Mouse (Mus musculus): ENCODE results near the gene Trim69.

Gene Trim69

DNA sequence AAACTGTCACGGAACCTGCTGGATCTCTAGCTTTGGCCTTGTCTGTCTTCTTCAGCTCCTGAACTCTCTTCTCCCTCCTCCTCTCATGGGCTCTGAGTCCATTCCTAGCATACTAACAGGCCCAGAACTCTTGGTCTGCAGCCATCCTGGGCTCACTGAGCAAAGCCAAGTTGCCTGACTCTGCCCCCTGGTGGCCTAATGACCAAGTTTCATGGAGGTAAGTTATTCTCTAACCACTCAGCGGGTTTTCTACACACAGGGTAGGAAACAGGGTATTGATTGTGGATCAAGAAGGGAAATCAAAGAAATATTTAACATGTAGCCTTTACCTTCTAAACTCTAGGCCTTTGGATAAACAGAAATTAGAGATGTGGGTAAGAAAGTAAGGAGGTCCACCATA is at the start of gene Trim69:
Gene Trim69, plus strand, starts transcription at position 21 of the 400 bp plus-strand sequence.
- DNase-seq, result peak; percentile 89

DNA sequence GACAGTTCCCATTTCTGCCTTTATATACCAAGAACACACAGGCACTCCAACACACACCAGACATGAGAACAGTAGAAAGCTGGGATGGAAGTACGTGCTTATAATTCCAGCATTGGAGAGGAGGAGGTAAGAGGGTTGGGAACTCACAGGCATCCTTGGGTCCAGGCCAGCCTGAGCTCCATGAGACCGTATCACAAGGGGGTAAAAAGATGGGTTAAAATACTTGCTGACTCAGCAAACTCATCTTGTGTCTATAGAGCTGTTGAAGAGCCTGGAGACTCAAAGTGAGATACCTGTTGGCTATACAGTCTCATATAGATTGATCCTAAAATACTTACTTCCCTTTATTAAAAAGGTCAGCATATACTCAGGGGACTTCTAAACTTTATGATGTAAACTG is 43.6 kb upstream of the Trim69 start:
- no peak for DNase-seq

DNA sequence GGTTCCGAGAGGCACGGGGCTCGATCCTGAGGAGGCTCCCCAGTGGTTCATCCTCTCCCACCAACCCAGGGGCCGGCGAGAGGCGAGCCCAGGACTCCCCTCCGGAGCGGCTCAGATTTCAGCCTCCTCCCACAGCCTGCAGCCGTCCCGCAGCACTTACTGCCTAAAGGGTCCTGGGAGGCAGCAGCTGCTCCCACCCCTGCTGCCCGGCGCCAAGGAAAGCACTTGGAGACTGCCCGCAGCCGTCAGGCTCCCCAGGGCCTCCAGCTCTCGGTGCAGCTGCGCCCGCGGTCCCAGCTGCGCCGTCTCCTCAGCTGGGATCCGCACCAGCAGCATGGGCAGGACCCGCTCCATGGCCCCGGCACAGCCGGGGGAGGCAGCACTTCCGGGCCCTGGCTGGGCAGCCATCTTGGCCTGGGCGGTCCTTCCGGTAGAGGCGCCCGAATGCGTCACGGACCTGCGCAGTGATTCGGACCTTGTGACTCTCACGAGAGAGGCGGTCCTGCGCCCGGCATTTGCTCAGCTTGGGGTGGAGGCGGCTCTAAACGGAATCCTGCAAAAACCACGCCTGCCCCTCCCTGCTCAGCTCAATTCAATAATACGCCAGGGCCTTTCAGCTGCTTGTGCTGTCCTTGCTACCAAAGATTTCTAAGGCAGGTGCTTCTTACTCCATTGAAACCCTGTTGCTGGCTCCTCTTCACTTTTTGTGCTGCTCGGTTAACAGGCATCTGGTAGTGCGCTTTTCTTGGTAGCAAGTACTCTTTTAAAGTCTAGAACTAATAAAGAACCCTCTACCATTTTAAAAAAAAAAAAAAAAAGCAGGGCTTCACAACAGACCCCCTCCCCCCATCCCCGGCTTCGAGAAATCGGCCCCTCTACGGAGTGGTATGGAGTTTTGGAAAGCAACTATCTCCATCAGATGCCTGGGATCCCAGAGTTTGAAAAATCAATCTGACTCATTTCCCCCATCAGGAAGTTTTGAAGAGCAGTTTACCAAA is 42.2 kb upstream of the Trim69 start, which contains the start of gene Spg11:
Gene Spg11, minus strand, starts transcription at position 426 of the 998 bp plus-strand sequence.
- peak; percentile 99 for DNase-seq

DNA sequence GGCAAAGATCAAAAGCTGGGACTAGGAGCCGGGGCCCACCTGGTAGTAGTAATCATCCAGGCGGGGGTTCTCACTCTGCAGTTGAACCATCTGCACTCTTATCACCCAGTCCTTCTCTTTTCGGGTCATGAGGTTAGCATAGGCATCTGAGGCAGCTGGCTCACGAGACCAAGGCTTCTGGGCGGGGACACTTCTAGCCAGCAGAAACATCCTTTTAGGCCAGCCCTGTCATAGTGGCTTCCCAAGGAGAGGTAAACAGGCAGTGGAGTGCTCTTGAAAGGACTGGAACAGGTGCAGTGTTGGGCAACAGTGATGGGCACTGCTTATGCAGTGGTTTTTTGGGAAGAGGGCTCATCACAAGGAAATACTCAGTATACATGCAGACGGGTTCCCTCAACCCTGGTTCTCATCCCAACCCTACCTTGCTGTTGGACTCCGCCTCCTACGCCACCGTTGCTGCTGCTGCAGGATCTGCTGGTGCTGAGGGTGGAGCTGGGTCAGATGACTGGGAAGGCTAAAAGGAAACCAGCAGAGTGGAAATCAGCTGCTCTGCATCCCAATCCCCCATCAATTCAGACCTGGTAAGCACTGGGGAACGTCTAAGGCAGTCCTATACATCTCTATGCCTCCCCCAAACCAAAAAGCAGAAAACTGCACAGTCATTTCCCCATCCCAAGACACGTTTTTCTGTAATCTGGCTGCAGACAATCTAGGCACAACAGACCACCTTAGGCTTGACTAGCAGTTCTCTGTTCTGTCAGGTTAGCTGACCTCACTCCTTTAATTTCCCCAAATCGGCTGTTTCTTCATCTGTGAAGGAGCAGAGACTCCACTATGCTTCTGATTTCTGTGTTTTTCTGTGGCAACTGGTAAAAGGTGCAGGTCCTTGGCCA is 34.6 kb upstream of the Trim69 start:
- no peak for DNase-seq

DNA sequence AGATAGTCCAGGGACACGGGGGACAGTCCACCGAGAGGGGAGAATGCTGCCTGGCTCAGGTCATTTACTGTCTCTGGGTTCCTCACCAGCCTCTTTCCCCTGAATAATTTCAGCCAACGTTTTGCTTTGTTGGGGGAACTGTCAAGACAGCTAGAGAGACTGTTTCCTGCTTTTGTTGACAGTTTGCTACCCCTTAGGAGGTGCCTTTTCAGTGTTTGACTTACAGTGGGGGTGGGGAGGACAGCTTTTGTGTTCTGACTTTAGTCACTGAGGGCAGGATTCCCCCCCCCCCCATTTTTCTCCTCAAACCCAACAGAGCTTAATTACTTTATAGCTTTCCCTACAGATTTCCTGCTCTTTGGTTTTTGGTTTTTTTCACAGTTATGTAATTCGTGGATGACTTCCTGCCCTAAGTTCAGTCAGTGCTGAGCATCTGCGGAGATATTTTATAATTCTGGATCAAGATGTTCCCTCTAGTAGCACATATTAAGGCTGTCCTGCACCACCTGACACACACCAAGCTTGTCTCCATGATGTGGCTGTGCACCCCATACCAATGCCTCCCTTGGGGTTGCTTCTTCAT is 33.6 kb upstream of the Trim69 start:
- DNase-seq, result no peak

DNA sequence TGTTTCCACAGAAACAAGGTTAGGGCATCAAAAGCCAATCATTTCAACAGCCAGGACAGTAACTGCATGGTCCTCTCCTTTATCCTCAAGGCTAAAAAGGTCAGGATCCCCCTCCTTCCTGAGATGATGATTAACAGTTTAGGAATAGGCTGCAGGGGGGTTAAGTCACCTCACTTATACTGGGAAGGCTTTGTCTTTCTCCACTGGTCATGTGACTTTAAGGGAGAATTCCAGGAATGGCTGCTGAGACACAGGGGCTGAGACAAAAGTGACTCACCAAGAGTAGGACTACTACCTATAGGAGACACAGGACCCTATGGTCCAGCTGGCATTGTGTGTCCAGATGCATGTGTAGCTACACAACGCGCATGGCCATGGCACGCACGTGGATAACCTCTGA is 32.9 kb upstream of the Trim69 start:
- DNase-seq, result no peak

DNA sequence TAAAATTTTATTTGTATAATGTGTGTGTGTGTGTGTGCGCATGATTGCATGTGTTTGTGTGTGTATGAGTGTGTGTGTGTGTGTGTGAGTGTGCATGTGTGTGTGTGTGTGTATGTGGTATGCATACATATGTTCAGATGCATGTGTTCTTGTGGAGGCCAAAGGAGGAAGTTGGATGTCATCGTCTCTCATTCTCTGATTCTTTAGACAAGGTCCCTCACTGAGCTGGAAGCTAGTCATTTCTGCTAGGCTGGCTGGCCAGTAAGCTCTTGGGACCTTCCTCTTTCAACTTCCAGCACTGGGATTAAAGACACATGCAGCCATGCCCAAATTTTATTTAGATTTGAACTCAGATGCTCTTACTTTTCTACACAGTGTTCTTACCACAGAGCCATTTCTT is 28.4 kb upstream of the Trim69 start:
- no peak for DNase-seq

DNA sequence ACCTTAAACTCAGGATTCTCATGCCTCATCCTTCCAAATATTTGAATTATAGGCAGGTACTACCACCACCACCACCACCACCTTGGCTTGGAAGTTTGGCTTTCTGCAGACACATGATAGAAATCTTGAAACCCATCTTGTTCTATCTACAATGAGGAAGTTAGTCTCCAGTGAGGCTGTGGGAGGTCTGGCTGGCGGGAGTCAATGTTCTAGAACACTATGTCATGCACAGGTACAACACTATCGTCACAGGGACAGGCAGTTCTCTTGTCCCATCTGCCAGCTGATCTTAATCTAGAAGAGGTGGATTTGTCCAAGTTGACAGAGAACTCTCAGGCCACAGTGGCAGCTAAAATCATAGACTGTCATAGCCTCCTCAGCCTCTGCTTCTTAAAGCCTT is 27.9 kb upstream of the Trim69 start:
- no peak for DNase-seq

DNA sequence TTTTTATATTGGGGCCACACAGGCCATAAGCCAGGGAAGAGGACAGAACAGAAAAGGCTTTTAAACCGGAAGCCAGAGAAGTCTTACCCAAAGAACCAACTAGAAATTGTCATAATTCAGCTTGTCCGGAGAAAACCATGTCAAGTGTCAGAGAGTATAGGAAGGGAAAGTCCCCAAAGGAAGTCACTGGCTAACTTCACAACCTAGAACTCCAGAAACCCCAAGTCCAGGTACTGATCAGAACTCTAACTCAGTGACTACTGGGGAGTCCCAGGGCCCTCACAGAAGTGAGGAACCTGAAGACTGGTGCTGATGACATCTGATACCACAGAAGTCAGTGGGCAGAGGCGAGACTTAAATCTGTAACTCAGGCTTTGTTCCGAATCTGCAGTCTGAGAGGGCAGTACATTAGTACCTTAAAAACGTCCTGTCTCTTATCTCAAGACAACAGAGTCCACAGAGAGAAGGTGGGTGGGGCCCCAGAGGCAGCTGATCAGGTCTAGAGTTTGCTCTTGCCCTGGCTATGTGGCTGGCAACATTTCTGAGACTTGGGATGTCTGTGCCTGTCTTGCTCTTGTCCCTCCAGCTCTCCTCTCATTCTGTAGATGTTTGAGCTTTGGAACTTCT is 22.5 kb upstream of the Trim69 start:
- no peak for DNase-seq

DNA sequence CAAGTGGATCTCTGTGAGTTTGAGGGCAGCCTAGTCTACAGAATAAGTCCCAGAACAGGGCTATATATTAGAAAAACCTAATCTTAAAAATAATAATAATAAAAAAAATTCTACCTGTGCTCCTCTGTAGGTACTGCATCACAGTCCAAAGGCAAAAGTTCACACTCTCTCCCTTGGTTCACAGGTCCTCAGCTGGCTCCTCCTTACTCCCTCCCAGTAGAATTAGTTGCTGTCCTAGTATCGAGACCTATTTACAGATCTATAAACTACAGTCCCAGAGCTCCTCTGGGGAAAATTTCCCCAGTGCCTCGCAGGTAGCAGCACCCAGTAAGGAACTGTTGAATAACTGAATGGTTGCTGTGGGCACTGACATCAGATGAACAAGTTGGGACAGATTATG is 19.7 kb upstream of the Trim69 start:
- no peak for DNase-seq

DNA sequence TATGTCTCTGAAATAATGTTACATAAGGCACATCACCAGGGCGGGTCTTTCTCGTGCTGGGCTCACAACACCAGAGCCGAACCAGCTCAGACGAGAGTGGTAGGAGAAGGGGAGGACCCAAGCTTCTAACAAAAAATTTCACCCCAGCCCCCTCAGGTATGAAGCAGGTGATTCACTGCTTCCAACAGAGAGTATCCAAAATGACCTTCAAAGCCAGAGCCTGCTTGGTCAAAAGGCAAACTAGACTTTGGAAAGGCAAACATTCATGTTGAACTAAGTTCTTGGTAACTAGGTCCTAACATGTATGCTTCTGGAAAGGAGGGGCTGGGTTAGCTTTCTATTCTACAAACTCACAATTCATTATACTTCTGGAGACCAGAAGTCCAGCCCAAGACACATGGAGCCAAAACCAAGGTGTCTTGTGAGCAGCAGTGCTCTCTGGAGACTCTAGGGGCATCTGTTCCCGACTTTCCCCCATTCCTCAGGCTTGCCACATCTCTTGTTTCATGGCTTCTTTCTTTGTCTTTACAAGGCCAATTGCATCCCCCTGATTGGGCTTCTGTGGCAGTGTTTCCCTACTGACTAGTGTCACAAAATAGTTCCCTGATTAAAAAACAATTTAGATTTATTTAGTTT is 19.1 kb upstream of the Trim69 start:
- DNase-seq, result no peak

DNA sequence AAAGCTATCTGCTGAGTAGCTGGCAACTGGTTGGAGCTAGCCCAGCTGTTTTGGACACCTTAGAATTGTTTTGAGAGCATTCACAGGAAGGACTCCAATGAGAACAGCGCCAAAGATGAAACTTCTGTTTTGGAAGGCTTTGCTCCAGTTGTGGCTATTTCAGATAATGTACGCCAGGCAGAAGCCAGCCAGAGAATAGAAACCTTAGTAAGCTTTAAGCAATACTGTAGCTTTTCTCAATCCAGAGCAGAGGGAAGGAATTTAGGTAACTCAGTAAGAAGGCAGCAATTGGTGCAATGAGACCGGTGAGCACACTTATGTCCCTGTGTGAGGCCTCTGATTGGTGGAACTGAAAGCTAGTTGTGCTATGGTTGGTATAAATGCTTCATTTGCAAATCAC is 17.4 kb upstream of the Trim69 start:
- no peak for DNase-seq

DNA sequence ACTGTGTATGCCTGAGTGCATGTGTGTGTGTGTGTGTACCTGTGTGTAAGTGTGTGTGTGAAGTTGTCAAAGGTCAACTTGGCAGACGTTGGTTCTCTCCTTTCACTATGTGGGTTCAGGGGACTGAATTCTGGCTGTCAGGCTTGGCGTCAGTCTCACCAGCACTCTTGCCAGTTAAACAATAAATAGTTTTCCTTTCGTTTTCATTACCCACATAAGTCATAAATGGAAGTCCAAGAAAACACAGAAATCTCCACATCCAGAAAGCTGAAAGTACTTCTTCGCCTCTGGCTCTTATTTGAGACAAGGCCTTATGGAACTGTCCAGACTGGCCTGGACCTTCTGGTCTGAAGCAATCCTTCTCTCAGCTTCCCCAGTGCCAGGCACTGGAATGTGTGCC is 14.7 kb upstream of the Trim69 start:
- DNase-seq, result no peak

DNA sequence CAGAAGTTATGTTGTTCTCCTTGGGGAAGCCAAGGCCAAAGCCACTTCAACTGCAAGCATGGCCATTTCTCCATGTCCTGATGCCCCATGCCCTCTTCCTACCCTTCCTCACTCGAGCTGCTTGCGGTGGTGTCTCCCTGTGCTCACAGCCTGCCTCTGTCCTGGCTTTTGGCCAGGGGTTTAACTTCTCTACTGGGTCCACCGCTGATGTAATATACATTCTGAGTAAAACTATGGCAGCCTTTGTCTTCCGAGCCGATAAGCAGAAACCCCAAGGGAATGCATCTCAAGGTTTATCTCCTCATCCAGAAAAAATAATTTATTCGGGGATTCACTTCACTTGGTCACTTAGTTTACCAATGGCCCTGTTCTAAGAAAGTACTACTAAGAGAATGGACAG is 13.8 kb upstream of the Trim69 start:
- no peak for DNase-seq

DNA sequence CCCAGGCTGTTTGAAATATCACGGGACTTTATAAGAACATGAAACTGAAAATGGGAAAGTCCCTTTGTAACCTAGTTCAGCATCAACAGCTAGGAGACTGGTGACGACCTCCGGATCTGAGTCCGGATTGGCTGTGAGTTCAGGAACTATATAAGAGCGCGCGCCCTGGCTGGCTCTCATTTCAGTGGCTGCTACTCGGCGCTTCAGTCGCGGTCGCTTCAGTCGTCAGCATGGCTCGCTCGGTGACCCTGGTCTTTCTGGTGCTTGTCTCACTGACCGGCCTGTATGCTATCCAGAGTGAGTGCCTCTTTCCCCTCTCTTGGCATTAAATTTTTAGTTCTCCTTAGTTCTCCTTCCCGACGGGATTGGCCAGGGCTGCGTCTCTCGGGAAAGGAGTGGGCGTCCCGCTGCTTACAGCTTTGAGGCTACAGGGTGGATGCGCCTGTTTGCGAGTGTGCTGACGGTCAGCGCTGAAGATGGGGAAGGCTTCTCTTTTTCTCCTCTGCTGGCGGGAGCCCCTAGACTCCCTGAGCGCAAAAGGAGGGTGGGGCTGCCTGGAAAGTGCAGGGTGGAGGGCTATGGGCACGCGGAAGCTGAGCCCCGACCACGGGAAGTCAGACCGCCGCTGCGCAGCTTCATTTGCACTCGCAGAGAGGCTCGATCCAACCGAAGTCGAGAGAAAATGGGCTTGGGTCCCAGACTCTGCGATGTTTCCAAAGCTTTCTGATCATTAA is 12.8 kb upstream of the Trim69 start, which contains the start of gene B2m:
Gene B2m, plus strand, starts transcription at position 179 of the 734 bp plus-strand sequence.
- peak; percentile 95 for DNase-seq

DNA sequence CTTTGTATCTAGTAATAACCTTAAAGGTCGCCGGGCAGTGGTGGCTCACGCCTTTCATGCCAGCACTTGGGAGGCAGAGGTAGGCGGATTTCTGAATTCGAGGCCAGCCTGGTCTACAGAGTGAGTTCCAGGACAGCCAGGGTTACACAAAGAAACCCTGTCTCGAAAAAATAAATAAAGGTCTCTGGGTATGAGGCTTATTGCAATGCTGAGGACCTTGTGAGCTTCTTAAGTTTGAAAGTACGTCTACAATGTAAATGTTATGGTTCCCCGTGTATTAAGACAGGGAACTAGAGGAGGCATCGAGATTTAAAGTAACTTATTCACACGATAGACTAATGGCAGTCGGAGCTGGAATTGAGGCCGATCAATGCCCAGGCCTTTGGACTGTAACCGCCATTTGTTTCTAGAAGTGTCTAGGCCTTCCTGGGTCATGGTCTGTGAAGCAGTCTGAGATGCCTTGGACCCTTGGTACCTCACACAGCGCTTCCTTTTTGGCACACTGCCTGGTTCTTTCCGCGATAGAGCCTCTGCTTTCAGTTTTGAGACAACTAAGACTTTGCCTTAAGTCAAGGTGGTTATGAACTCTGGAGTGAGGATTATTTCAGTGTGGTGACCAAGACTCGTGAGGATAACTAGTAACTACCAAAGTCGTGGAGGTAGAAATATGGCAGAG is 12.1 kb upstream of the Trim69 start:
- DNase-seq, result peak; percentile 27

DNA sequence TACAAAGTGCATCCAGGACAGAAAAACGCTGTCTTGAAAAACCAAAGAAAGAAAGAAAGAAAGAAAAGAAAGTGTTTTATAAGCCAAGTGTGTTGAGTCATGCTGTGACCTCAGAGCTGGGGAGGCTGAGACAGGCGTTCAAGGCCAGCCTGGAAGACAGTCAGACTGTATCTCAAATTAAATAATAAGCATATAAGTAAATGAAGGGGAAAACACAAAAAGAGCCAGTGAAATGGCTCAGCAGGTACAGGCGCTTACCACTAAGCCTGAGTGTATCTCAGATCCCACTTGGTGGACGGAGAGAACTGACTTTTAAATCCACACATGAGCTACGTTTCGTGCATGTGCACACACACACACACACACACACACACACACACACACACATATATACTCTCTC is 11.2 kb upstream of the Trim69 start:
- DNase-seq, result no peak

DNA sequence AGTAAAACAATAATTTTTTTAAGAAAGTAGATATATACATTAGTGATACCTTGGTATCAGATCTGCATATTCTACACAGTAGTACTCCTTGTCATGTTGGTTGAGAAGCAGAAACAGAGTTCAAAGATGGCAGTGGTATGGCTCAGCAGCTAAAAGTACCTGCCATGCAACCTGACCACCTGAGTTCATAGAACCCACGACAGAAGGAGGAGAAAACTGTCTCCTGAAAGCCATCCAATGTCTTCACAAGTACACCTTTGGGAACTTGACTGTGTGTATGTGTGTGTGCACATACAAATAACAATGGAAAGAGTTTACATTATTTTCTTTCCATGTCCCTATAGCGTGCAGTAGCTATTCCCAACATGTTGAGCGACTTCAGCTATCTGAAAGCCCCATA is 10.8 kb upstream of the Trim69 start:
- DNase-seq, result no peak

DNA sequence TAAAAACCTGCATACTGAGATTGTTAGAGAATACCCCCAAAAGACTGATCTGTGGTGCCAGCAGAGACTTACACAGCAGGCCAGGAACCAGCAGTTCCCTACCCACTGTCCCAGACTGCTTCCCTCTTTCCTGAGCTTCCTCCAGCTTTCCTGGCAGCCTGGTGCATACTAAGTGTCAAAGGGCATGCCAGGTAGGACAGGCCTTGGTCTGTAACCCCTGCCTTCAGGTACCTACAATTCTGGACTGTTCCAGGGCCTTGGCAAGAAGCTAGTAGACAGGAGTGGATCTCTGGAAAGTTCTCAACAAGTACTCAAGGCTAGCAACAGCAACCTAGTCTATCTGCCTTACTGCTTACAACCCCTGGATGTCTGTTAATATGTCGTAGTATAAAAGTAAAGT is 9.3 kb upstream of the Trim69 start:
- no peak for DNase-seq

DNA sequence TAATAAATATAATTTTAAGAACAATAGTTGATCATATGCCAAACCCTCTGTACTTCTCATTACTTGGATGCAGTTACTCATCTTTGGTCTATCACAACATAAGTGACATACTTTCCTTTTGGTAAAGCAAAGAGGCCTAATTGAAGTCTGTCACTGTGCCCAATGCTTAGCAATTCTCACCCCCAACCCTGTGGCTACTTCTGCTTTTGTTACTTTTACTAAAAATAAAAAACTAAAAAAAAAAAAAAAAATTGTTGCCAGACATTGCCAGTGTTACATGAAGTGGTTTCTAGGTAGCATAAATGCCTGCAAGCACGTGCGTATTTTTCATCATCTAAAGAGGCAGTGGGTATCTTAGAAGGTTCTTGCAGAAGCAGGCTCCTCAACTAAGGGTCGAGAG is 7.7 kb upstream of the Trim69 start:
- DNase-seq, result no peak
